Mouse (Mus musculus): ENCODE results near the gene Kcne2. TPM values are rescaled to one million over a fixed set of nuclear protein-coding genes. Genes with fewer than 3 reads are reported as not detected.

The Kcne2 gene
- polyA plus RNA-seq (2014; fragmentation: Illumina TruSeq; extraction: RNeasy Lipid Tissue Mini Kit (QIAGEN cat#74804); ENCODE audit: low replicate concordance): not detected

DNA sequence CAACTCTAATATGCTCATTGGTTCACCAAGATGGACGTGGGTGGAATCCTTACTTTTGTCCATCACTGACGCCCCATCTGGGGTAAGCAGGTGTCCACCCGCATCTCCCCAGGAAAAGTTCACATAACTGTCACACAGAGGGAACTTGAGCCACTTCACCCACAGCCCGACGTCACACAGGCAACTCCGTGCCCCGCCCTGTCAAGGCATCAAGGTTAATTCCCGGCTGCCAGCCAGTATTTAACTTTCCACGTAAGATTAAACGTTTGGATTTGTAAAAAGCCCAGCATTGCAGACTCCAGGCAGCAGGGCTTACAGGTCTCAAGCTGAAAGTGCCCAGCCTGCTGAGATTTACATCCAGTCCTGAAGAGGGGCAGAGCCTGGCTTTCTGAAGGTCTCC, at the start of gene Kcne2:
Kcne2 (plus strand) TSS at position 289 of the 400 bp plus-strand sequence.

DNA sequence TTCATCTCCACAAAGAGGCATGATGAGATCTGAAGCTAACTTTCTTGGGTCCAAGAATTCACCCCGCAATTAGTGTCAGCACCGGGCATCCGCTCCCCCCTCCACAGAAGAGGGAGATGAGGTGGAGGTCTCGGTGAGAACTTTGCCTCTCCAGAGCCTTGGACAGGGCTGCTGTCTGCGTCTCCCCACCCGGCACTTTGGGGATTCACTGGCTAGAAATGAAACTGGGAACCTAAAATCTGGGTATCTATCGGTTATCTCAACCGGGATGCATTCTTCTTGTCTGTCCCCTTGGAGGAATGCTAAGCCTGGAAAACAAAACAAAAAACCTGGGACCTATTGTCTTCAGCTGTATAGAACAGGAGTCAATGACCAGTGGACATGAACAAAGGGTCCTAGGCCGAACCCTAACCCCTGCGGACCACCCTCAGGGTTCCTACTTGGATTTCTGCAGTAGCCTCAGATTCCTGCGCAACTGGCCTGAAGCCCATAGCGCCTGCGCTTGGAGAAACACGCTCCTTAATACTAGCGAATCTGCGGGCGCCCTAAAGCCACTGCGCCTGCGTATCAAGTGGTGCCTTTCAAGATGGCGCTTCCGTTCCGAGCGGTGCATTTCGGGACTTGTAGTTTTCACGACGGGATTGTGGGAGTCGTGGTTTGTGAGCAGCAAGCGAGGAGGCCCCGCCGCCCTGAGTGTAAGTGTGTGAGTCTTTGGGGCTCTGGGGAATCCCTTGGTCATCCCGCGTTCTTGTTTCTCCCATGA, 8.6 kb downstream of the Kcne2 start, which contains the start of gene Smim11:
Smim11 (plus strand) TSS at position 638 of the 763 bp plus-strand sequence.

DNA sequence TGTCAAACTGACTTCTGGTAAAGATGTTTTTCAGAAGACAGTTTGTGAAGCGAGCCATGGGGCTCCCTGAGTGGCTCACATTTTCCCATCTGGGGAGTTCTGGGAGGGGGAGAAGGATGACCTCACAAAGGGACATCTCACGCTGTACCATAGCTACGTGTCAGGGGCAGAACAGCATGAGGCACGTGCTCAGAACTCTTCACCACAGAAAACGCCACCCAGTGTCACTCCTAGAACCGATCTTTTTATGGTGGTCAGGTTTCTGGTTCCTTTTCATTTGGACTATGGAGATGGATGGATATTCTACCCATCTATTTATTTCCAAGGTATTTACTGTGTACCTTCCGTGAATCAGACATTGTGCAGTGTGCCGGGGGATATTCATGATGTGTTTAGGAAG, 29.2 kb downstream of the Kcne2 start, which contains the start of gene Fam243:
Fam243 (minus strand) TSS at position 101 of the 400 bp plus-strand sequence.

Other genes with a start within 250 kb of the Kcne2 start
- 27.9 TPM for gene Mrps6, start 234.1 kb upstream of the Kcne2 start, polyA plus RNA-seq (2014; fragmentation: Illumina TruSeq; extraction: RNeasy Lipid Tissue Mini Kit (QIAGEN cat#74804); ENCODE audit: low replicate concordance)
- not detected for gene Gm49711, start 234.1 kb upstream of the Kcne2 start, polyA plus RNA-seq (2014; fragmentation: Illumina TruSeq; extraction: RNeasy Lipid Tissue Mini Kit (QIAGEN cat#74804); ENCODE audit: low replicate concordance)
- gene Slc5a3, start 234.1 kb upstream of the Kcne2 start, polyA plus RNA-seq (2014; fragmentation: Illumina TruSeq; extraction: RNeasy Lipid Tissue Mini Kit (QIAGEN cat#74804); ENCODE audit: low replicate concordance): 4.1 TPM
- 56.3 TPM for gene Smim11, start 8.9 kb downstream of the Kcne2 start, polyA plus RNA-seq (2014; fragmentation: Illumina TruSeq; extraction: RNeasy Lipid Tissue Mini Kit (QIAGEN cat#74804); ENCODE audit: low replicate concordance)
- not detected for gene Fam243, start 29.1 kb downstream of the Kcne2 start, polyA plus RNA-seq (2014; fragmentation: Illumina TruSeq; extraction: RNeasy Lipid Tissue Mini Kit (QIAGEN cat#74804); ENCODE audit: low replicate concordance)
- not detected for gene Kcne1, start 67.1 kb downstream of the Kcne2 start, polyA plus RNA-seq (2014; fragmentation: Illumina TruSeq; extraction: RNeasy Lipid Tissue Mini Kit (QIAGEN cat#74804); ENCODE audit: low replicate concordance)
- 11.8 TPM for gene Rcan1, start 178.5 kb downstream of the Kcne2 start, polyA plus RNA-seq (2014; fragmentation: Illumina TruSeq; extraction: RNeasy Lipid Tissue Mini Kit (QIAGEN cat#74804); ENCODE audit: low replicate concordance)
- gene Clic6, start 193.3 kb downstream of the Kcne2 start, polyA plus RNA-seq (2014; fragmentation: Illumina TruSeq; extraction: RNeasy Lipid Tissue Mini Kit (QIAGEN cat#74804); ENCODE audit: low replicate concordance): 14.9 TPM